Mouse (Mus musculus) kidney, postnatal 0 days (tissue): ENCODE measurements at regions not wholly inside any gene's neighbourhood (a gene's known extent, or its start where the extent isn't known, plus 50 kb on each side); places are given as distances from the start of the nearest gene placed in this dataset.

ENCODE experiments used
- ATAC-seq: fragments of 200-750 bp; cut with Nextera tagmentation; replicated peaks from 2 replicates; pipeline ENCODE4 v1.8.0; 2017; ENCODE audit warnings: low read depth, moderate number of reproducible peaks, moderate TSS enrichment, moderate library complexity; ENCODE audit not compliant: low FRiP score
- DNase-seq: peaks from one replicate; pipeline ENCODE4 v3.0.0-alpha.2; 2016; ENCODE audit warnings: low spot score
- H3K27ac ChIP-seq: fragments of 300-500 bp; sonication (generic); 2 replicates; pipeline ENCODE4 v1.5.1; 2014; ENCODE audit warnings: mild to moderate bottlenecking
- H3K27me3 ChIP-seq: fragments of 300-500 bp; sonication (generic); 2 replicates; pipeline ENCODE4 v1.6.1; 2014; ENCODE audit warnings: low read length, mixed read lengths; ENCODE audit not compliant: insufficient read depth
- H3K36me3 ChIP-seq: fragments of 300-500 bp; sonication (generic); 2 replicates; pipeline ENCODE4 v1.6.1; 2014; ENCODE audit warnings: low read length, mixed read lengths; ENCODE audit not compliant: insufficient read depth
- H3K4me1 ChIP-seq: fragments of 300-500 bp; sonication (generic); replicated peaks from 2 replicates; pipeline ENCODE4 v1.6.1; 2014; ENCODE audit warnings: antibody characterized with exemption, low read length, mixed read lengths; ENCODE audit not compliant: insufficient read depth
- H3K4me2 ChIP-seq: fragments of 300-500 bp; sonication (generic); 2 replicates; pipeline ENCODE4 v1.6.1; 2014; ENCODE audit warnings: mild to moderate bottlenecking, low read length, moderate library complexity, mixed read lengths
- H3K4me3 ChIP-seq: fragments of 300-500 bp; sonication (generic); replicated peaks from 2 replicates; pipeline ENCODE4 v1.5.1; 2014; ENCODE audit warnings: low read depth, low read length
- H3K9ac ChIP-seq: fragments of 300-500 bp; sonication (generic); 2 replicates; pipeline ENCODE4 v1.6.1; 2014; ENCODE audit warnings: low read depth, low read length
- H3K9me3 ChIP-seq: fragments of 300-500 bp; sonication (generic); replicated peaks from 2 replicates; pipeline ENCODE4 v1.6.1; 2016; ENCODE audit warnings: low read length, inconsistent platforms, mixed read lengths
- CTCF ChIP-seq: IDR thresholded peaks from 2 replicates; pipeline ENCODE4 v1.5.1; 2016; ENCODE audit warnings: antibody characterized with exemption, low read depth, mild to moderate bottlenecking, moderate library complexity
- WGBS: fragments of 180-500 bp; shearing (Covaris S2); extraction: QIAGEN DNeasy Blood & Tissue Kit; methylation state at CpG from one replicate; pipeline ENCODE4 v1.1.7; 2014; 5-methylcytosine and 5-hydroxymethylcytosine counted together

DNA sequence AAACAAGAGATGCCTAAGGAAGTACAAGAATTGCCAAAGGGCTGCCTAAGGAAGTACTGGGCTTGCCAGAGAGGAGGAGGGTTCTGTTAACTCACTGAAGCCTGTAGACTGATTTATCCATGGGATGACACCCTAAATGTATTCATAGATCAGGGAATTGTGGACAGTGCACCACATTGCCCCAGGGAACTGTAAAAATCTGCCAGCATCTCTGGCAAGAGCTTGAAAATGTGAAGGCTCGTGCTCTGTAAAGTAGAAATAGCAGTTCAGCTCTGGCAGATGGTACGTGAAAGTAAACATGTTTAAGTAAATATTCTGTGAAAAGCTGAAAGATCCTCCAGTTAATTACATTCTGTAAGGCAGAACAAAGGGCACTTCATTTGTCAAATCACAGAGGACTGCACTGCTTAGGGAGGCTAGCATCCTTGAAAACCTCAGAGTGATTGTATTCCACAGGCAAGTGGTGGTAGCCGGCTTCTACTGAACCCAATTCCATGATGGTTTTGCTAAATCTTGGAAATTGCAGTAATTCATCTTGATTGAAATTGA, 445.9 kb upstream of the Grin3a start:
- ATAC-seq (no peak), DNase-seq (no peak)
- H3K4me2 ChIP-seq: no peak overlapping the region

GRCm38 (mm10) chr4:50286602-50287001, 441.1 kb upstream of the Grin3a start:
- Histone ChIP-seq H3K9ac (no peak overlapping the region), H3K27me3 (no peaks in the 10 kb centered on the region), H3K4me3 (no peak overlapping the region), H3K4me2 (no peak overlapping the region), H3K4me1 (no peaks in the 10 kb centered on the region), H3K36me3 (no peaks in the 10 kb centered on the region), H3K27ac (no peak overlapping the region), H3K9me3 (no peaks in the 10 kb centered on the region)
- peak; percentile 18 for DNase-seq
- ATAC-seq: no peak
- TF ChIP-seq CTCF: peak; percentile 62
- 85% methylated on average over 2 of the region's 2 CpGs for WGBS

More for the DNA sequence above, 445.9 kb upstream of the Grin3a start:
- no peak overlapping the region for H3K9ac ChIP-seq
- no peaks in the 10 kb centered on the region for H3K9me3 ChIP-seq
- H3K36me3 ChIP-seq: no peaks in the 10 kb centered on the region
- H3K4me3 ChIP-seq: no peak overlapping the region
- H3K4me1 ChIP-seq: no peaks in the 10 kb centered on the region
- 63% methylated on average over 3 of the region's 3 CpGs for WGBS
- no peak overlapping the region for H3K27ac ChIP-seq
- no peak for TF ChIP-seq CTCF
- H3K27me3 ChIP-seq: no peaks in the 10 kb centered on the region

GRCm38 (mm10) chr4:50259012-50259601, 413.6 kb upstream of the Grin3a start:
- no peak for TF ChIP-seq CTCF
- no peaks in the 10 kb centered on the region for H3K4me1 ChIP-seq
- H3K27ac ChIP-seq: no peak overlapping the region
- WGBS: 35% methylated on average over 2 of the region's 2 CpGs
- no peaks in the 10 kb centered on the region for H3K9me3 ChIP-seq
- DNase-seq (peak; percentile 2), ATAC-seq (no peak)
- H3K4me2 ChIP-seq: no peak overlapping the region
- H3K4me3 ChIP-seq: no peak overlapping the region
- H3K27me3 ChIP-seq: no peaks in the 10 kb centered on the region
- no peaks in the 10 kb centered on the region for H3K36me3 ChIP-seq
- H3K9ac ChIP-seq: no peak overlapping the region

GRCm38 (mm10) chr4:50242042-50242441, 396.5 kb upstream of the Grin3a start:
- Histone ChIP-seq H3K4me1 (no peaks in the 10 kb centered on the region), H3K9me3 (no peaks in the 10 kb centered on the region), H3K4me2 (no peak overlapping the region), H3K27me3 (no peaks in the 10 kb centered on the region), H3K9ac (no peak overlapping the region), H3K36me3 (no peaks in the 10 kb centered on the region), H3K4me3 (no peak overlapping the region), H3K27ac (no peak overlapping the region)
- TF ChIP-seq CTCF: no peak
- DNase-seq: no peak
- WGBS: 67% methylated on average over 1 of the region's 1 CpGs
- no peak for ATAC-seq

DNA sequence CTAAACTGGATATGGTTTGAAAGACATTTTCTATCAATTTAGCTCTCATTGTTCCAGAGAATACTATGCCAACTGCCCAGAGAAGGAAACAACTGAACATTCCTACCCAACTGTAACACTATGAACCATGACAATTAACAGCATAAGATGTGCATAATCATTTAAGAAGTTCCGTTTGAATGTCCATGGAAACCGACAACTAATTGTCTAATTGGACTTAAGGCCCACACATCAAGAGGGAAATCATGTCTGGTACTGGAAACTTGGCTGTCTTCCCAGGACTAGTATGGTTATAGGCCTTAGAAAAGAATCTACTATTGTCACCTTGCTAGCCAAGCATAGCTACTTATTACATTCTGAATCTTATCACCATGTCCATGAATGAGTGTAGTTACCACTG, 395.4 kb upstream of the Grin3a start:
- Histone ChIP-seq H3K9me3 (no peaks in the 10 kb centered on the region), H3K9ac (no peak overlapping the region), H3K4me1 (no peaks in the 10 kb centered on the region), H3K4me3 (no peak overlapping the region), H3K27me3 (no peaks in the 10 kb centered on the region), H3K36me3 (no peaks in the 10 kb centered on the region), H3K27ac (no peak overlapping the region), H3K4me2 (no peak overlapping the region)
- WGBS: 84% methylated on average over 2 of the region's 2 CpGs
- no peak for DNase-seq
- no peak for ATAC-seq
- no peak for TF ChIP-seq CTCF

DNA sequence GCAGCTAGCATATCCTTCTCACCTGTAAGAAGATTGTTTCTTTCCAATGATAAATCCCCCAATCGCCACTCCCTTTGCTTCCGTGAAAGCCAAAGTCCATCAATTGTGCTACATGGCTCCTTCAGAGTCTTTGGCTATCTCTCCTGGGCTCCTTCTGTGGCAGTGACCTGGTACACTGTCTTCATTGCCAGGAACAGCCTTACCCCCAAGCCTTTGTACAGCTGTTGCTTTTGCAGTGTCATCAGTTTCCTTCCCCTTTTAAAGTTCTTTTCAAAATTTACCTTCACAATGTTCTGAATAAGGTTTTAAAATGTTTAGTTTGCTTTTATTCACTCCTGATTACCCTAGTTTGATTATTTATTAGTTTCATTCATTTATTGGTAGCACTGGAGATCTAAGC, 393.8 kb upstream of the Grin3a start:
- Histone ChIP-seq H3K27me3 (no peaks in the 10 kb centered on the region), H3K36me3 (no peaks in the 10 kb centered on the region), H3K9me3 (no peaks in the 10 kb centered on the region), H3K4me2 (no peak overlapping the region), H3K4me1 (no peaks in the 10 kb centered on the region), H3K4me3 (no peak overlapping the region), H3K9ac (no peak overlapping the region), H3K27ac (no peak overlapping the region)
- no peak for ATAC-seq
- WGBS: 93% methylated on average over 2 of the region's 2 CpGs
- DNase-seq: no peak
- no peak for TF ChIP-seq CTCF

DNA sequence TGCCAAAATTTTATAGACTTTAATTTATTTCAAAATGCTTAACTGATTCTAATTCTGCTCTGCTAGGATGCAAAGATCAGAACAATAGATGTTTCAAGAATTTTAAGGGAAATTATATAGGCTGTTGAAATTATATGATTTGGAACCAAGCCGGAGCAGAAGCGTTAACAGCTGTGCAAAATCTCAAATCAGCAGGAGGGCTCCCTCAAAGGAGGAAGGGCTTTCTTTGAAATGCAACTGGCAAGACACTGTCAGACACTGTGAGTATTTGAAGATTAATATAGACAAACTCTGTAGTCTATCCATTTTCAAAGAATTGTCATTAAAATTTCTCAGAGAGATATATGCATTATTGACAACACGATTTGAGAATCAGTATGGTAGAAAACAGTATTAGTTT, 389.9 kb upstream of the Grin3a start:
- Histone ChIP-seq H3K9me3 (no peaks in the 10 kb centered on the region), H3K36me3 (no peaks in the 10 kb centered on the region), H3K4me3 (no peak overlapping the region), H3K27ac (no peak overlapping the region), H3K4me1 (no peaks in the 10 kb centered on the region), H3K4me2 (no peak overlapping the region), H3K27me3 (no peaks in the 10 kb centered on the region), H3K9ac (no peak overlapping the region)
- TF ChIP-seq CTCF: no peak
- ATAC-seq: no peak
- 81% methylated on average over 3 of the region's 3 CpGs for WGBS
- no peak for DNase-seq
